Mouse (Mus musculus) erythroblast, embryonic 14.5 days (primary cell): ENCODE results near the gene Sik1.

Experiments
- GATA1 ChIP-seq: IDR thresholded peaks from 2 replicates; pipeline ENCODE4 v1.6.1; 2012; ENCODE audit warnings: low read length, inconsistent platforms, mixed read lengths
- TAL1 ChIP-seq: IDR thresholded peaks from 3 replicates; pipeline ENCODE4 v1.6.1; 2012; ENCODE audit warnings: low read length, inconsistent platforms, mixed read lengths

GRCm38 (mm10) chr17:31814848-31815247 lies 40.8 kb downstream of the Sik1 start:
- TF ChIP-seq GATA1: no peak
- TF ChIP-seq TAL1: no peak
